Mouse (Mus musculus): ENCODE data around the gene Aff4.

- TF ChIP-seq ZNF384 (IDR thresholded peaks at IDR 0.05; ENCODE audit: low read depth, low read length) (no peak), MAFK (IDR thresholded peaks at IDR 0.05; ENCODE audit: insufficient read depth, low read depth, low read length) (no peak), HCFC1 (IDR thresholded peaks at IDR 0.05; ENCODE audit: borderline replicate concordance, insufficient read depth, low read length) (no peak), ZC3H11A (IDR thresholded peaks at IDR 0.05; ENCODE audit: borderline replicate concordance, low read depth, low read length) (no peak)
Observed at GRCm38 (mm10) chr11:53452396-53452795, 101.8 kb downstream of the Aff4 start.
